Mouse (Mus musculus) erythroblast, embryonic 14.5 days (primary cell): Measurements from ENCODE around the gene Mrps34.

Source experiments
- GATA1 ChIP-seq: IDR thresholded peaks from 2 replicates; pipeline ENCODE4 v1.6.1; 2012; ENCODE audit warnings: low read length, inconsistent platforms, mixed read lengths
- TAL1 ChIP-seq: IDR thresholded peaks from 3 replicates; pipeline ENCODE4 v1.6.1; 2012; ENCODE audit warnings: low read length, inconsistent platforms, mixed read lengths

DNA sequence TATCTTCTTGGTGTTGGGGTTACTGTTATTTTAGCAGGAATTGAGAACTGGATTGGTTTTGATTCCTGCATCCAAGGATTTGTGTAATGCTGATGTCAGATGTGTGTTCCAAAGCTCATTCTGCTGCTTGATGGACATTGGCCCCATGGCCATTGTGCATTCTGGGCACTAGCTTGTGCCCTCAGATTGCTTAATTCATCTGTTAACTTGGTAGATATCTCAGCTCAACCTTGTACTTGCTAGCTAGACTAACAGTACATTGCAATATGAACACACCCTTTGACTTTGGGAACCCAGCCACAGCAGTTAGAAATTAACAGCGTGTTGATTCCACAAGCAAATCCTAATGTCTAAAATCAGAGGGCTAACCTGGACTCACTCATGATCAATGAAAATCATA lies 47.5 kb upstream of the Mrps34 start:
- TF ChIP-seq GATA1 = no peak
- TF ChIP-seq TAL1 = no peak
